Mouse (Mus musculus): ENCODE measurements at regions not wholly inside any gene's neighbourhood (a gene's known extent, or its start where the extent isn't known, plus 50 kb on each side); places are given as distances from the start of the nearest gene placed in this dataset.

DNA sequence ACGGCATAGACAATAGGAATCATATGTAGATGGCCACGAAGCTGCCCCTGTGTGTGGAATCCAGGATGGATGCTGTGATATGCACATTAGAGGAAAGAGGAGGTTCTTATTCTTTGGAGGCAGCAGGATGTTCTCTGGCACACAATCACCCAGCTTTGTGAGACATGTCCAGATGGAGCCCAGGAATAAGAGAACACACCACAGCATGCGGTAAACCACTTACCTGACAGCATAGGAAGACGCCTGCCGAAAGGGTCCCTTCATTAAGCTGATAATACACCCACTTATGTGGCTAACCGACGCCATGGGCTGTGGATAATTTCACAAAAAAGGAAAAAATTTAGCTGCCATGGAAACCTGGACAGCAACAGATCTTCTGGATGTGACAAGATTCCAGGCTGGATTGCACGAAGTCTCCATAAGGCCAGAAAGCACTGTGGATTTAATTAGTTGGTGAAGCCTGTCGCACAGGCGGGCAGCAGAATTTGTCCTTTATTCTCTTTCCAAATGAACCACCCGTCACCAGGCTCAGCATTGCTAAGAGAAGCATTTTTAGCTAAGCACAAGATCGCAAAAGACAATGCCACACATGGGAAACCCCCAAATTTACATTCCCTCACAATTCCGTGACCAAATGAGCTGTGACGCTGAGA lies 61.5 kb upstream of the Nrp1 start:
- TF ChIP-seq POLR2A (IDR thresholded peaks at IDR 0.05; ENCODE audit: insufficient read length, low read depth) (no peak), E2F4 (IDR thresholded peaks at IDR 0.05; ENCODE audit: insufficient read depth) (no peak), MAX (IDR thresholded peaks at IDR 0.05; ENCODE audit: low read depth) (no peak)

All from myocyte (in vitro differentiated cells).